Mouse (Mus musculus) hindbrain, embryonic 15.5 days (tissue): ENCODE results near the gene Cmip. TPM values are rescaled to one million over a fixed set of nuclear protein-coding genes. Genes with fewer than 3 reads are reported as not detected.

Source experiments
- ATAC-seq: fragments of 200-750 bp; cut with Nextera tagmentation; 2 replicates; pipeline ENCODE4 v1.8.0; 2017; ENCODE audit warnings: low read depth, moderate number of reproducible peaks, moderate TSS enrichment; ENCODE audit not compliant: low FRiP score
- H3K27ac ChIP-seq: fragments of 300-500 bp; sonication (generic); replicated peaks from 2 replicates; pipeline ENCODE4 v1.5.1; 2015; ENCODE audit warnings: mild to moderate bottlenecking, inconsistent platforms
- H3K27me3 ChIP-seq: fragments of 300-500 bp; sonication (generic); 2 replicates; pipeline ENCODE4 v1.6.1; 2015; ENCODE audit warnings: control low read depth, inconsistent platforms
- H3K36me3 ChIP-seq: fragments of 300-500 bp; sonication (generic); 2 replicates; pipeline ENCODE4 v1.6.1; 2015; ENCODE audit warnings: control low read depth, inconsistent platforms
- H3K4me1 ChIP-seq: fragments of 300-500 bp; sonication (generic); replicated peaks from 2 replicates; pipeline ENCODE4 v1.6.1; 2015; ENCODE audit warnings: control low read depth, inconsistent platforms
- H3K4me2 ChIP-seq: fragments of 300-500 bp; sonication (generic); 2 replicates; pipeline ENCODE4 v1.6.1; 2015; ENCODE audit warnings: moderate library complexity, mild to moderate bottlenecking, inconsistent platforms
- H3K4me3 ChIP-seq: fragments of 300-500 bp; sonication (generic); 2 replicates; pipeline ENCODE4 v1.5.1; 2015; ENCODE audit warnings: mild to moderate bottlenecking, inconsistent platforms
- H3K9ac ChIP-seq: fragments of 300-500 bp; sonication (generic); 2 replicates; pipeline ENCODE4 v1.6.1; 2015; ENCODE audit warnings: inconsistent platforms
- H3K9me3 ChIP-seq: fragments of 300-500 bp; sonication (generic); 2 replicates; pipeline ENCODE4 v1.6.1; 2016; ENCODE audit warnings: control low read depth, inconsistent platforms
- WGBS: fragments of 180-500 bp; shearing (Covaris S2); methylation state at CpG from one replicate; pipeline ENCODE4 v1.1.7; 2015; 5-methylcytosine and 5-hydroxymethylcytosine counted together
- polyA plus RNA-seq: library from polyadenylated mRNA; unstranded; fragments of >200 nt; fragmentation: Nextera tagmentation; extraction: Ambion mirVana; gene quantifications from 2 replicates; pipeline ENCODE4 v1.2.1, GENCODE M21; 2015

Cmip gene
- polyA plus RNA-seq, 1 experiment from 2014 or later = 203 TPM

GRCm38 (mm10) chr8:117345376-117345775 lies 88.5 kb downstream of the Cmip start:
- Histone ChIP-seq H3K9me3 (no peaks in the 10 kb centered on the region), H3K36me3 (no peaks in the 10 kb centered on the region), H3K9ac (no peak overlapping the region), H3K27ac (no peak overlapping the region), H3K4me2 (no peak overlapping the region), H3K4me3 (no peak overlapping the region), H3K4me1 (peaks cover 29% of the 10 kb centered on the region), H3K27me3 (no peaks in the 10 kb centered on the region)
- 92% methylated on average over 11 of the region's 11 CpGs for WGBS
- ATAC-seq = no peak

GRCm38 (mm10) chr8:117347556-117347955 lies 90.7 kb downstream of the Cmip start:
- Histone ChIP-seq H3K27ac (no peak overlapping the region), H3K4me1 (peaks cover 27% of the 10 kb centered on the region), H3K4me2 (no peak overlapping the region), H3K27me3 (no peaks in the 10 kb centered on the region), H3K4me3 (no peak overlapping the region), H3K36me3 (no peaks in the 10 kb centered on the region), H3K9ac (no peak overlapping the region), H3K9me3 (no peaks in the 10 kb centered on the region)
- no peak for ATAC-seq
- 44% methylated on average over 4 of the region's 4 CpGs for WGBS

- H3K27ac ChIP-seq = peak overlapping the region; percentile 56
- H3K4me3 ChIP-seq = no peak overlapping the region
- ATAC-seq = 0 out of 2 replicates have a peak, but pooled peaks have one; percentile 24
- no peaks in the 10 kb centered on the region for H3K27me3 ChIP-seq
- H3K9me3 ChIP-seq = no peaks in the 10 kb centered on the region
- 32% methylated on average over 11 of the region's 11 CpGs for WGBS
- H3K36me3 ChIP-seq = no peaks in the 10 kb centered on the region
- no peak overlapping the region; the same call in 1 of the 2 replicates for H3K4me2 ChIP-seq
- H3K9ac ChIP-seq = peak overlapping the region; percentile 22
- peaks cover 27% of the 10 kb centered on the region for H3K4me1 ChIP-seq
Observed at GRCm38 (mm10) chr8:117348718-117349394, 92.0 kb downstream of the Cmip start.

GRCm38 (mm10) chr8:117349541-117349940 lies 92.7 kb downstream of the Cmip start:
- Histone ChIP-seq H3K27ac (no peak overlapping the region), H3K4me3 (no peak overlapping the region), H3K4me2 (no peak overlapping the region), H3K9me3 (no peaks in the 10 kb centered on the region), H3K9ac (no peak overlapping the region), H3K4me1 (peaks cover 25% of the 10 kb centered on the region), H3K36me3 (no peaks in the 10 kb centered on the region), H3K27me3 (no peaks in the 10 kb centered on the region)
- 92% methylated on average over 4 of the region's 4 CpGs for WGBS
- ATAC-seq = no peak

GRCm38 (mm10) chr8:117352098-117352497 lies 95.2 kb downstream of the Cmip start:
- WGBS = 96% methylated on average over 4 of the region's 4 CpGs
- Histone ChIP-seq H3K27ac (no peak overlapping the region), H3K36me3 (no peaks in the 10 kb centered on the region), H3K4me1 (peaks cover 42% of the 10 kb centered on the region), H3K9ac (no peak overlapping the region), H3K4me2 (no peak overlapping the region), H3K27me3 (no peaks in the 10 kb centered on the region), H3K4me3 (no peak overlapping the region), H3K9me3 (no peaks in the 10 kb centered on the region)
- no peak for ATAC-seq

- Histone ChIP-seq H3K4me1 (peaks cover 20% of the 10 kb centered on the region; the same call in 1 of the 2 replicates), H3K9me3 (no peaks in the 10 kb centered on the region), H3K27ac (0 out of 2 replicates have a peak overlapping the region, but pooled peaks have one; percentile 17), H3K4me2 (no peak overlapping the region), H3K9ac (no peak overlapping the region), H3K4me3 (no peak overlapping the region), H3K27me3 (no peaks in the 10 kb centered on the region), H3K36me3 (no peaks in the 10 kb centered on the region)
- ATAC-seq = no peak
- WGBS = 65% methylated on average over 12 of the region's 12 CpGs
Observed at GRCm38 (mm10) chr8:117355111-117355831, 98.4 kb downstream of the Cmip start.

- Histone ChIP-seq H3K4me2 (no peak overlapping the region), H3K27me3 (no peaks in the 10 kb centered on the region), H3K36me3 (no peaks in the 10 kb centered on the region), H3K27ac (0 out of 2 replicates have a peak overlapping the region, but pooled peaks have one; percentile 17), H3K4me3 (no peak overlapping the region), H3K9me3 (no peaks in the 10 kb centered on the region), H3K4me1 (peaks cover 24% of the 10 kb centered on the region; the same call in 1 of the 2 replicates), H3K9ac (no peak overlapping the region)
- 83% methylated on average over 13 of the region's 13 CpGs for WGBS
- no peak for ATAC-seq
Observed at GRCm38 (mm10) chr8:117356109-117356672, 99.3 kb downstream of the Cmip start.

GRCm38 (mm10) chr8:117357491-117358467 lies 100.9 kb downstream of the Cmip start:
- Histone ChIP-seq H3K9ac (no peak overlapping the region), H3K36me3 (no peaks in the 10 kb centered on the region), H3K9me3 (no peaks in the 10 kb centered on the region), H3K27ac (no peak overlapping the region), H3K27me3 (no peaks in the 10 kb centered on the region), H3K4me2 (no peak overlapping the region), H3K4me1 (peaks cover 31% of the 10 kb centered on the region; the same call in 1 of the 2 replicates), H3K4me3 (no peak overlapping the region)
- no peak for ATAC-seq
- WGBS = 91% methylated on average over 16 of the region's 16 CpGs

GRCm38 (mm10) chr8:117360172-117360930 lies 103.5 kb downstream of the Cmip start:
- WGBS = 97% methylated on average over 3 of the region's 3 CpGs
- H3K4me1 ChIP-seq = peaks cover 46% of the 10 kb centered on the region

GRCm38 (mm10) chr8:117361595-117362437 lies 105.0 kb downstream of the Cmip start:
- Histone ChIP-seq H3K27ac (no peak overlapping the region), H3K4me1 (peaks cover 46% of the 10 kb centered on the region), H3K9me3 (no peaks in the 10 kb centered on the region)

More at GRCm38 (mm10) chr8:117360172-117360930, 103.5 kb downstream of the Cmip start:
- H3K9ac ChIP-seq = no peak overlapping the region
- H3K27me3 ChIP-seq = no peaks in the 10 kb centered on the region
- no peak overlapping the region for H3K4me3 ChIP-seq
- H3K9me3 ChIP-seq = no peaks in the 10 kb centered on the region
- H3K36me3 ChIP-seq = no peaks in the 10 kb centered on the region
- H3K27ac ChIP-seq = no peak overlapping the region
- no peak for ATAC-seq
- no peak overlapping the region for H3K4me2 ChIP-seq

More at GRCm38 (mm10) chr8:117361595-117362437, 105.0 kb downstream of the Cmip start:
- H3K36me3 ChIP-seq = no peaks in the 10 kb centered on the region
- H3K4me2 ChIP-seq = no peak overlapping the region
- H3K4me3 ChIP-seq = no peak overlapping the region
- 80% methylated on average over 12 of the region's 12 CpGs for WGBS
- H3K9ac ChIP-seq = no peak overlapping the region
- H3K27me3 ChIP-seq = no peaks in the 10 kb centered on the region
- ATAC-seq = no peak
